Mouse (Mus musculus) small intestine, adult 2 months (tissue): ENCODE measurements around the gene Actr1a. TPM values are rescaled to one million over a fixed set of nuclear protein-coding genes. Genes with fewer than 3 reads are reported as not detected.

Experiments
- H3K27ac ChIP-seq: fragments of 200-500 bp; 2 replicates; pipeline ENCODE4 v1.5.1; 2012; ENCODE audit warnings: low read depth, low read length, control low read depth, inconsistent platforms; ENCODE audit not compliant: insufficient read depth
- H3K27me3 ChIP-seq: fragments of 200-500 bp; 2 replicates; pipeline ENCODE4 v1.6.1; 2012; ENCODE audit warnings: mild to moderate bottlenecking, moderate library complexity, low read length, inconsistent platforms; ENCODE audit not compliant: control insufficient read depth, insufficient read depth
- H3K36me3 ChIP-seq: fragments of 200-500 bp; 2 replicates; pipeline ENCODE4 v1.6.1; 2012; ENCODE audit warnings: mild to moderate bottlenecking, low read length, control low read depth, inconsistent platforms; ENCODE audit not compliant: control insufficient read depth, insufficient read depth
- H3K4me1 ChIP-seq: fragments of 200-500 bp; 2 replicates; pipeline ENCODE4 v1.6.1; 2012; ENCODE audit warnings: low read length, inconsistent platforms, mixed read lengths; ENCODE audit not compliant: control insufficient read depth, insufficient read depth, insufficient read length
- H3K4me3 ChIP-seq: fragments of 200-500 bp; 2 replicates; pipeline ENCODE4 v1.5.1; 2012; ENCODE audit warnings: low read depth, mild to moderate bottlenecking, control low read depth, inconsistent platforms, low read length, moderate library complexity
- CTCF ChIP-seq: fragments of 200-500 bp; IDR thresholded peaks from 2 replicates; pipeline ENCODE4 v1.5.1; 2012; ENCODE audit warnings: low read depth, mild to moderate bottlenecking, control low read depth, inconsistent platforms, low read length, moderate library complexity, mixed read lengths; ENCODE audit not compliant: insufficient replicate concordance, insufficient read length; ENCODE audit errors: extremely low read depth
- POLR2A ChIP-seq: fragments of 200-500 bp; IDR thresholded peaks from 2 replicates; pipeline ENCODE4 v1.6.1; 2012; ENCODE audit warnings: low read depth, mild to moderate bottlenecking, control low read depth, inconsistent platforms, low read length, moderate library complexity
- WGBS: fragments of 180-500 bp; shearing (Covaris S2); methylation state at CpG from one replicate; pipeline ENCODE4 v1.1.7; 2018; 5-methylcytosine and 5-hydroxymethylcytosine counted together
- polyA plus RNA-seq: library from polyadenylated mRNA; depleted of rRNA; stranded (reverse); fragments of >200 nt; gene quantifications from 2 replicates; pipeline ENCODE4 v1.2.3, GENCODE M21; 2012

Gene Actr1a
- polyA plus RNA-seq, 1 experiment = 78.0 TPM

GRCm38 (mm10) chr19:46338942-46339286 is 56.6 kb downstream of the Actr1a start:
- Histone ChIP-seq H3K27me3 (no peaks in the 10 kb centered on the region), H3K4me1 (peaks cover 12% of the 10 kb centered on the region; the same call in 1 of the 2 replicates), H3K27ac (peak overlapping the region; percentile 42), H3K4me3 (peak overlapping the region; percentile 27; the same call in 1 of the 2 replicates), H3K36me3 (no peaks in the 10 kb centered on the region)
- WGBS = 19% methylated on average over 6 of the region's 6 CpGs
- TF ChIP-seq POLR2A (no peak), CTCF (no peak)

- Histone ChIP-seq H3K36me3 (no peaks in the 10 kb centered on the region), H3K27ac (peak within 1 kb of the TSS; percentile 42), H3K27me3 (no peaks in the 10 kb centered on the region), H3K4me1 (peaks cover 12% of the 10 kb centered on the region; the same call in 1 of the 2 replicates), H3K4me3 (peak within 1 kb of the TSS; percentile 68)
- under 1% methylated on average over 31 of the region's 31 CpGs for WGBS
- TF ChIP-seq POLR2A (peak; percentile 27; the same call in 1 of the 2 replicates), CTCF (peak; percentile 51; the same call in 1 of the 2 replicates)
Observed at GRCm38 (mm10) chr19:46338331-46338936, 57.1 kb downstream of the Actr1a start, which contains the start of gene Cuedc2. Gene Cuedc2 (minus strand): TSS chr19:46338702.

GRCm38 (mm10) chr19:46337719-46338330 is 57.7 kb downstream of the Actr1a start:
- no peak overlapping the region for H3K27ac ChIP-seq
- H3K4me3 ChIP-seq = peak overlapping the region; percentile 68
- TF ChIP-seq CTCF (no peak), POLR2A (no peak)
- H3K27me3 ChIP-seq = no peaks in the 10 kb centered on the region
- peaks cover 12% of the 10 kb centered on the region; the same call in 1 of the 2 replicates for H3K4me1 ChIP-seq
- WGBS = 35% methylated on average over 15 of the region's 15 CpGs
- H3K36me3 ChIP-seq = no peaks in the 10 kb centered on the region

- Histone ChIP-seq H3K4me3 (no peak overlapping the region), H3K36me3 (peaks cover 11% of the 10 kb centered on the region; the same call in 1 of the 2 replicates), H3K27ac (no peak overlapping the region), H3K4me1 (peaks cover 8% of the 10 kb centered on the region), H3K27me3 (no peaks in the 10 kb centered on the region)
- TF ChIP-seq POLR2A (no peak), CTCF (no peak)
- WGBS = 88% methylated on average over 3 of the region's 3 CpGs
Observed at GRCm38 (mm10) chr19:46333906-46334305, 61.6 kb downstream of the Actr1a start.

- Histone ChIP-seq H3K4me3 (no peak overlapping the region), H3K27me3 (no peaks in the 10 kb centered on the region), H3K4me1 (peaks cover 5% of the 10 kb centered on the region), H3K36me3 (peaks cover 11% of the 10 kb centered on the region; the same call in 1 of the 2 replicates), H3K27ac (no peak overlapping the region)
- 80% methylated on average over 7 of the region's 7 CpGs for WGBS
- TF ChIP-seq POLR2A (no peak), CTCF (no peak)
Observed at GRCm38 (mm10) chr19:46332721-46333339, 62.7 kb downstream of the Actr1a start.

GRCm38 (mm10) chr19:46331936-46332335 is 63.6 kb downstream of the Actr1a start:
- H3K36me3 ChIP-seq = peaks cover 11% of the 10 kb centered on the region; the same call in 1 of the 2 replicates
- TF ChIP-seq POLR2A (no peak), CTCF (no peak)
- peaks cover 12% of the 10 kb centered on the region for H3K4me1 ChIP-seq
- H3K4me3 ChIP-seq = no peak overlapping the region
- no peaks in the 10 kb centered on the region for H3K27me3 ChIP-seq
- H3K27ac ChIP-seq = no peak overlapping the region
- WGBS = 87% methylated on average over 3 of the region's 3 CpGs

GRCm38 (mm10) chr19:46331326-46331725 is 64.2 kb downstream of the Actr1a start:
- TF ChIP-seq CTCF = no peak
- no peak for TF ChIP-seq POLR2A
- WGBS = 93% methylated on average over 14 of the region's 14 CpGs

More at GRCm38 (mm10) chr19:46331326-46331725, 64.2 kb downstream of the Actr1a start:
- H3K4me1 ChIP-seq = peaks cover 15% of the 10 kb centered on the region
- peaks cover 11% of the 10 kb centered on the region; the same call in 1 of the 2 replicates for H3K36me3 ChIP-seq
- H3K27ac ChIP-seq = no peak overlapping the region
- no peaks in the 10 kb centered on the region; the same call in 1 of the 2 replicates for H3K27me3 ChIP-seq
- H3K4me3 ChIP-seq = no peak overlapping the region
